Mouse (Mus musculus): ENCODE measurements around the gene Cdc42ep4. TPM values are rescaled to one million over a fixed set of nuclear protein-coding genes. Genes with fewer than 3 reads are reported as not detected.

The Cdc42ep4 gene
- total and polyA plus RNA-seq, 3 experiments: 2.3 to 8.1 (median 3.4) TPM

GRCm38 (mm10) chr11:113785406-113786171 lies 33.9 kb upstream of the Cdc42ep4 start:
- in situ Hi-C loops (cut with MboI; ENCODE audit: low pct_ligation_motif_present, low pct_unique_long_range_greater_than_20kb, low sequenced_read_pairs): no loop called here
- TF ChIP-seq GABPA (IDR thresholded peaks at IDR 0.05; ENCODE audit: insufficient replicate concordance, low read depth, low read length) (no peak), TBP (conservative IDR thresholded peaks at IDR 0.05; ENCODE audit: low read depth, low read length) (no peak), MAZ (IDR thresholded peaks at IDR 0.05; ENCODE audit: low read depth, low read length) (no peak), SIN3A (IDR thresholded peaks at IDR 0.05; ENCODE audit: low read length) (no peak), MAX (IDR thresholded peaks at IDR 0.05; ENCODE audit: low read length) (no peak)
- no peak overlapping the region for H3K4me2 ChIP-seq (ENCODE audit: insufficient read depth, low read depth, poor library complexity, severe bottlenecking)
- no peak overlapping the region for H3K9ac ChIP-seq (ENCODE audit: insufficient read depth, low read depth)
- H3K27ac ChIP-seq (ENCODE audit: insufficient read depth, low read depth): no peak overlapping the region
- no peak overlapping the region for H3K4me3 ChIP-seq (replicated peaks in 1 of 3; ENCODE audit: low read depth in 2 of 3, low read length in 2 of 3, poor library complexity in 1 of 3)
- H3K4me1 ChIP-seq (ENCODE audit: control insufficient read depth in 1 of 2, insufficient read depth in 2 of 2): peaks cover 6 to 47% of the 10 kb centered on the region in 2 experiments; a peak in 3 of 4 replicates
- dilution Hi-C loops (cut with MboI; ENCODE audit: extremely low pct_ligation_motif_present, extremely low pct_unique_long_range_greater_than_20kb, low sequenced_read_pairs): no loop called here
- DNase-seq (ENCODE audit: extremely low read depth): no peak
- H3K27me3 ChIP-seq (replicated peaks): no peaks in the 10 kb centered on the region
- no peaks in the 10 kb centered on the region for H3K79me2 ChIP-seq (replicated peaks; ENCODE audit: control insufficient read depth, extremely low read depth, insufficient read depth, poor library complexity, severe bottlenecking)
- H3K36me3 ChIP-seq (replicated peaks in 1 of 2; ENCODE audit: control insufficient read depth in 1 of 2, insufficient read depth in 1 of 2, low read length in 1 of 2): no peaks in the 10 kb centered on the region
- H3K9me3 ChIP-seq (replicated peaks; ENCODE audit: low read length): no peaks in the 10 kb centered on the region

DNA sequence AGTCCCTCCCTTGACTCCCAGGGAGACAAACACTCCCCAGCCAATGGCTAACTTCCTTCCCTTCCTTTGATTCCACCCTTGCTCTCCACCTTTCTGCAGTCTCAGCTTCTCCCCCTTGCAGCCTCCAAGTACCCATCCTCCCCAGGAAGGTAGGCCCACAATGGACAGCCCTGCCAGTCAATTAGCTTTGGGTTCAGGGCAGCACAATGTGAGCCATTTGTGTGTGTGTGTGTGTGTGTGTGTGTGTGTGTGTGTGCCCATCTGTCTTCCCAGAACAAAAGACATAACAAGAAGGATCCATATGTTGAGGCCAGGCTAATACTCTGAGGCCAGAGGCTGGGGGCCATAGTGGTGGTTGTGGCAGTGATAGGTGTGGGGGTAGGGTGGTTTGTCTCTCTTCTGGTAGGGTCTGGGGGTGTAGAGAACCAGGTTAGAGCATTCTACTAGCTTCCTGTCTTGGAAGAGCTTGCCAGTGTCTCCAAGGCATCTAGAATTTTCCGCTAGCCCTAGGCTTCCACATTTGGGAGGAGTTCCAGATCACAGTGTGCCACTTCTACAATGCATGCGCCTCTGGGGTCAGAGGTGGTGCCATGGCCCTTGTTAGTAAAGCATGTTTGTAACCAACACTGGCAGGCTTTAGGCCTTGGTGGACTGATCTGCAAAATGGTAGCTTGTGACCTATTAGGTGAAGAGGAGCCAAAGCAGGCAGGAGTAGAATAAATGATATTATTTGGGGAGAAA lies 33.1 kb upstream of the Cdc42ep4 start:
- Histone ChIP-seq H3K27ac (ENCODE audit: insufficient read depth, low read depth) (no peak overlapping the region), H3K79me2 (replicated peaks; ENCODE audit: control insufficient read depth, extremely low read depth, insufficient read depth, poor library complexity, severe bottlenecking) (no peaks in the 10 kb centered on the region), H3K4me3 (replicated peaks in 1 of 3; ENCODE audit: low read depth in 2 of 3, low read length in 2 of 3, poor library complexity in 1 of 3) (no peak overlapping the region), H3K4me1 (ENCODE audit: control insufficient read depth in 1 of 2, insufficient read depth in 2 of 2) (peaks cover 6 to 51% of the 10 kb centered on the region in 2 experiments; a peak in 3 of 4 replicates), H3K9ac (ENCODE audit: insufficient read depth, low read depth) (no peak overlapping the region), H3K4me2 (ENCODE audit: insufficient read depth, low read depth, poor library complexity, severe bottlenecking) (no peak overlapping the region), H3K36me3 (replicated peaks in 1 of 2; ENCODE audit: control insufficient read depth in 1 of 2, insufficient read depth in 1 of 2, low read length in 1 of 2) (no peaks in the 10 kb centered on the region), H3K27me3 (replicated peaks) (no peaks in the 10 kb centered on the region), H3K9me3 (replicated peaks; ENCODE audit: low read length) (no peaks in the 10 kb centered on the region)
- in situ Hi-C loops (cut with MboI; ENCODE audit: low pct_ligation_motif_present, low pct_unique_long_range_greater_than_20kb, low sequenced_read_pairs) (no loop called here), dilution Hi-C loops (cut with MboI; ENCODE audit: extremely low pct_ligation_motif_present, extremely low pct_unique_long_range_greater_than_20kb, low sequenced_read_pairs) (no loop called here)
- TF ChIP-seq MAZ (IDR thresholded peaks at IDR 0.05; ENCODE audit: low read depth, low read length) (no peak), ELF1 (IDR thresholded peaks at IDR 0.05; ENCODE audit: low read depth, low read length) (no peak), RCOR1 (conservative IDR thresholded peaks at IDR 0.05; ENCODE audit: low read depth, low read length) (no peak)
- no peak for DNase-seq (ENCODE audit: extremely low read depth)

DNA sequence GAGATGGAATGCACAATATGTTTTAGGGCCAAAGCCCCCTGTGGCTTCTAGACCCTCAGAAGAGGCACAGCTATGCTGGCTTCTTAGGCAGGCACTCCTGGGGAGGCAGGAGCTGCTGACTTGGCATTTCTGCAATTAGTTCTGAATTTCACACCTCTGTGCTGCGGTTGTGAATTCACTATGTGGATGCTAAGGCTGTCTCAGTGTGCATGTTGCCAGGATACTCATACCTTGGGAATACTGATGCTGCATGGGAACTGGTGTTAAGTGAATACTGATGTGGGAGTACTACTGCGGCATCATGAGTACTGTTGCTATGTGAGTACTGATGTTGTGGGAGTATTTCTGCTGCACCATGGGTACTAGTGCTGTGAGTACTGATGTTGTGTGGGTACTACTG lies 30.8 kb upstream of the Cdc42ep4 start:
- Histone ChIP-seq H3K27me3 (replicated peaks) (no peaks in the 10 kb centered on the region), H3K4me3 (replicated peaks in 1 of 3; ENCODE audit: low read depth in 2 of 3, low read length in 2 of 3, poor library complexity in 1 of 3) (no peak overlapping the region), H3K9ac (ENCODE audit: insufficient read depth, low read depth) (no peak overlapping the region), H3K9me3 (replicated peaks; ENCODE audit: low read length) (no peaks in the 10 kb centered on the region), H3K36me3 (replicated peaks in 1 of 2; ENCODE audit: control insufficient read depth in 1 of 2, insufficient read depth in 1 of 2, low read length in 1 of 2) (no peaks in the 10 kb centered on the region), H3K79me2 (replicated peaks; ENCODE audit: control insufficient read depth, extremely low read depth, insufficient read depth, poor library complexity, severe bottlenecking) (no peaks in the 10 kb centered on the region), H3K4me2 (ENCODE audit: insufficient read depth, low read depth, poor library complexity, severe bottlenecking) (no peak overlapping the region), H3K4me1 (ENCODE audit: control insufficient read depth in 1 of 2, insufficient read depth in 2 of 2) (peaks cover 5 to 53% of the 10 kb centered on the region in 2 experiments), H3K27ac (ENCODE audit: insufficient read depth, low read depth) (no peak overlapping the region)
- TF ChIP-seq USF2 (conservative IDR thresholded peaks at IDR 0.05; ENCODE audit: low read depth, low read length) (no peak), MAFK (IDR thresholded peaks at IDR 0.05; ENCODE audit: insufficient replicate concordance, low read length) (0 out of 2 replicates have a peak, but pooled peaks have one; percentile 40)
- dilution Hi-C loops (cut with MboI; ENCODE audit: extremely low pct_ligation_motif_present, extremely low pct_unique_long_range_greater_than_20kb, low sequenced_read_pairs) (no loop called here), in situ Hi-C loops (cut with MboI; ENCODE audit: low pct_ligation_motif_present, low pct_unique_long_range_greater_than_20kb, low sequenced_read_pairs) (no loop called here)
- no peak for DNase-seq (ENCODE audit: extremely low read depth)
